Mouse (Mus musculus) gastrocnemius, postnatal 36 days (tissue): ENCODE data around the gene Pramel6. TPM values are rescaled to one million over a fixed set of nuclear protein-coding genes. Genes with fewer than 3 reads are reported as not detected.
"Not testable (repeated sequence)": the region's sequence is repeated elsewhere in the genome, so short reads cannot be mapped to it uniquely, and the experiment has no call there.

Source experiments
- DNase-seq, 2 experiments: peaks; one replicate each; pipeline ENCODE4 v3.0.0; 2022
- intact Hi-C: fragments of 180-260 bp; cut with DNase I; formaldehyde crosslinking; loops from one replicate; pipeline ENCODE4 v1.15.1; 2025
- long read RNA-seq, 2 experiments: library from polyadenylated mRNA; stranded (forward); transcript quantifications; one replicate each; pipeline ENCODE4 v2.0.0; 2021
- total RNA-seq, 2 experiments: library from RNA; stranded (reverse); gene quantifications; 2 replicates each; pipeline ENCODE4 v1.2.3; 2021

Gene Pramel6
- total RNA-seq: not detected
- long read RNA-seq, experiment 1: 0 reads
- long read RNA-seq, experiment 2: 0 reads

DNA sequence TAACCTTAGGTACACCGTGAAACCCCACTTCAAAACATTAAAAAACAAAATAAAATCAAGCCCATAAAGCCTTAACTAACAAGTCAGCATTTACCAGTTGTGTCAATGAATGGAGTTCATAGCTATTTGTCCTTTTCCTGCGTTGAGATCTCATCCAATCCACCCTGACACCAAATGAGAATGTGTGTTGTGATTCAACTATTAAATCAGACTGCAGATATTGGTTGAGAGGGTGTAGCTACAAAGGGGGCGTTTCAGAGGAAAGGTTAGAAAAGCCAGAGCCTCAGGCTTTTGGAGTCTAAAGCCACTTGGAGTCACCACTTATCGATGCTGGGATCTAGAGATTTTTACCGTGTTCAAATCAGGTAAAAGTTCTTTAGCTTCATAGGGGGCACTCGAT, at the start of gene Pramel6:
Gene Pramel6, plus strand, starts transcription at position 301 of the 400 bp plus-strand sequence.
- DNase-seq: no peak
- intact Hi-C loops: no loop called here

DNA sequence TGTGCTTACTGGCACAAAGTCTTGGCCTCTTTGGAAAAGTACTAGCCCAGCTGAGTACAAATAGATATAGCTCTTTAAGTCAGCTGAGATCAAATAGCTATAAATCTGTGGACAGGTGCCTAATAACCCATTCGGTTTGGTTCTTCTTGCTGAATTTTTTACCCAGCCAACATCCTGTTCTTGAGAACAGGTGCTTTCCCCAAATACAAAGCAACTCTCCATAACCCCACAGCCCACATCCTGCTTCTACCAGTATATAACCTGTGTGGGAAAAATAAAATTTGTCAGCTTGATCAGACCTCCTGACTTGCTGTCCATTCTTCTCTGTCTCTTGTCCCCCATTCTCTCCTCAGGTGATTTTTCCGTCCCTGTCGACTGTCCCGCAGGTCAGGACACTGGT, 44.6 kb upstream of the Pramel6 start:
- intact Hi-C loops: no loop called here
- DNase-seq: no peak

DNA sequence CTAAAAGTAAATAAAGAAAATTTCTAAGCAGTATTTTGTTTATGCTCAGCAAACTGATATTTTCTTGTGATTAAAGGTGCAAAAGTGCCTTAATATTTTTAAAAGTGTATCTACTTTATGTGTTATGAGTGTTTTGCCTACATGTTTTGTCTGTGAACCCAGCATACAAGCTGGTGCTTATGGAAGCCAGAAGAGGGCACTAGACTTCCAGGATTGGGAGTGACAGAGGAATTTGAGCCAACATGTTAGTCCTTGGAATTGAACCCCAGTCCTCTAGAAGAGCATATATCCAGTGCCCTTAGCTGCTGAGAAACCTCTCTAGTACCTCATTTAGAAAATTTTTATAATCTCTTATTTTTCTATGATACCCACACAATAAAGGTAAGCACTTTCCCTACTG, 26.2 kb upstream of the Pramel6 start:
- no peak for DNase-seq
- intact Hi-C loops: no loop called here

DNA sequence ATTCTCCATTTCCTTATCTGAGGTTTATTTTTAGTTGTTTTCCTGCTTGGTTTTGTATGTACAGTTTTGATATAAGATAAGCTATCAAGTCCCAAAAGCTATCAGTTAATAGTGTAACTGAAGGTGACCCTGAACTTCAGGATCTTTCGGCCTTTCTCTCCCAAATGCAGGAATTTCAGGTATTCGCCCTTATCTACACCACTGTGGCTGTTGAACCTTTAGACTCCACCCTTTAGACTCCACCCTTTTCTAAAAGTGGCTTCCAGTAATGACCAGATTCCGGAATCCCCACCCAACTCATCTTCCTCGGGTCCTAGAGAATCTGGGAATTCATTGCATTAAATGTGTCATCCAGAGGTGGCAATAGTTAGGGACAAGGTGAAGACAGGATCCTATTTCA, 25.2 kb upstream of the Pramel6 start:
- intact Hi-C loops: no loop called here
- no peak for DNase-seq

DNA sequence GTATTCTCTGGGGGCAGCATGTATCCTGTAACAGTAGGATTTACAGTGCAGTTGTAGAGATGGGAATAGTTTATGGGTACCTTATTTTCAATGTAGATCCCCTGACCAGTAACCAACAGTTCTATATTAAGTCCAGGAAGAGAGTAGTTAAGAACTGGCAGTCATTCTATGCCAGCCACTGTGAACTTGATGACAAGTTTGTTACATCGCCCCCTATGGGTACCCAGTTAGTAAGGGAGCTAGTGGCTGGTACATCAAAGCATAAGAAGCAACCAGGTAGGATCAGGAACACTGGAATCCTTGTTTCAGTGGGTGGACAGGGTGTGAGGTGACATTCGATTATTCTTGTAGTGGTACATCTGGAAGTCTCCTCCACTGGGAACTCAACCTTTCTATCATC, 24.1 kb upstream of the Pramel6 start:
- intact Hi-C loops: no loop called here
- no peak for DNase-seq

DNA sequence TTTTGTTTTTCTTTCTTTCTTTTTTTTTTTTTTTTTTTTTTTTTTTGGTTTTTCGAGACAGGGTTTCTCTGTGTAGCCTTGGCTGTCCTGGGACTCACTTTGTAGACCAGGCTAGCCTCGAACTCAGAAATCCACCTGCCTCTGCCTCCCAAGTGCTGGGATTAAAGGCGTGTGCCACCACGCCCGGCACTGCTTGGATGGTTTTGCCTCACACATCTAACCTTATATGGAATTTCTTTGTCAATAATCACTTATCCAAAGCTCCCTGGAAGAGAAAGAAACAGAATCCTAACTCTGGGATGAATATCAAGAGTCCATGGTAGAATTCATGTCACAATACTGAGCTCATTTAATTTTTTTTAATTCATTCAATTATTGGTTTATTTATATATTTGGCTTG, 9.4 kb upstream of the Pramel6 start, which contains the start of gene Pramel7:
Gene Pramel7, minus strand, starts transcription at position 101 of the 400 bp plus-strand sequence.
- intact Hi-C loops, DNase-seq: not testable (repeated sequence)

DNA sequence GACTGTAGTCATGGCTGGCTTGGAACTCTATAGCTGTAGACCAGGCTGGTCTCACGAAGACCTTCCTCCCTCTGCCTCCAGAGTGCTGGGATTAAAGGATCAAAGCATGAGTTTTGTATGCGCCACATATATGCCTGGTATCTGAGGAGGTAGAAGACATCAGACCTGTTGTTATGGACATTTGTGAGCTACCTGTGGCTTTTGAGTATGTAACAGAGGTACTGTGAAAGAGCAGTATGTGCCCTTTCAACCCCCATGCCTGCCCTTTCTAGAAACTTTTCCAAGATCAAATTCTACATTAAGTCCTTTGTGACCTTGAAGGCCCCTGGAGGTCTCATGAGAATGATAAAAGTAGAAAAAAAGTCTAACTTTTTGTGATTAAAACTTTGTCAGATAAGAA, 8.7 kb downstream of the Pramel6 start:
- intact Hi-C loops: no loop called here
- DNase-seq: no peak

DNA sequence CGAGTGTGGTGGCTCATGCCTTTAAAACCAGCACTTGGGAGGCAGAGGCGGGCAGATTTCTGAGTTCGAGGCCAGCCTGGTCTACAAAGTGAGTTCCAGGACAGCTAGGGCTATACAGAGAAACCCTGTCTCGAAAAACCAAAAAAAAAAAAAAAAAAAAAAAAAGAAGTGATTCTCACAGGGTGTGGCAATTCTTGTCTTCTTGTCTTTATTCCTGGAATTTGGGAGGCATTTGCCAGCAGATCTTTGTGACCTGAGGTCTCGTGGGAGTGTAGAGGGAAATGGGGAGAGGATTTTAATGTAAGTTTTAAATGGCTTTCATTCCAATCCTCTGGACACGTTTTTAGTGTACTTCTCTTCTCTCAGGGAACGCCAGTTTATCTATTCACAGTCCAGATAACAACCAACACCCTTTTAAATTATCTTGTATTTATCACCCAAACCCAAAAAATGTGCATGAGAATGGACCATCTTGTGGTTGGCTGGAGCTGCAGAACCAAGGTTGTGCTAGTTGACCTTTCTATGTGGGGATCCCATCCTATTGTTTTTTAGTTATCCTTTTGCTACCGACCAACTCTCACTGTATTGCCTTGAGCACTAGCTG, 9.2 kb downstream of the Pramel6 start:
- DNase-seq: no peak
- intact Hi-C loops: no loop called here

DNA sequence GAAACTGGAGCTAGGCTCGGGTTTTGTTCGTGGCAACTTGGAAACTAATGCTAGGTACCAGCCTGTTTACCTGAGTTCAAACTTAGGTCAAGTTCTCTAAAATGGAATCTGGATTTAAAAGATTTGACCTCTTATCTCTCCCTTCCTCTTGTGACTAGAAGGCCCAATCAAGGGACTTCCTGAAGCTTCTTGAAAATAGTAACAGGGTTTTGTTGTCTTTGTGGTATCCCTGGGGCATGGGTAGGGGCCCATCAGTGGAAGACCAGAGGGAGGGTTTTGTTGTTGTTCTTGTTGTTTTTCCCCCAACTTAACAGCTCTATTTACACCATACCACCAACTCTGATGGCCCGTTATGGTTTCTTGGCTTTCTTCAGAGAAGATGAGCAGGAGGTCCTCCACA, 10.2 kb downstream of the Pramel6 start:
- intact Hi-C loops: no loop called here
- DNase-seq: no peak

DNA sequence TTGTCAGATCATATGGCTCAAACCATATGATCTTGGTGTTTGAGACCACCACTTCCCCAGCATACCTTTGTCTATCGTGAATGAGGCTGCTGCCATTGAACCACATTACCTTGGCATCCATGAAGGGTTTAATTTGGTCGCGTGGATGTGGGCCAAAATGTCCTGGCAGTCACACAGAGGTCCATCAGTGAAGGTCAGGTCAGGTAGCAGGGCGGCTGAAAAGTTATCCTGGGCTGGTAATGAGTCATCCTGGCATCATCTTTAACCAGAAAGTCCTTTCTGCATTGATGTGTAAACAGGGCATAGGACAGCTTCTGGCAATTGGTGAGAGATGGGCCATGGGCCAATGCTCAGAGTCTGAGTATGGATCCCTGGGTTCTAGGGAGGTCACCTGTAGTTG, 14.3 kb downstream of the Pramel6 start:
- DNase-seq: no peak
- intact Hi-C loops: no loop called here

DNA sequence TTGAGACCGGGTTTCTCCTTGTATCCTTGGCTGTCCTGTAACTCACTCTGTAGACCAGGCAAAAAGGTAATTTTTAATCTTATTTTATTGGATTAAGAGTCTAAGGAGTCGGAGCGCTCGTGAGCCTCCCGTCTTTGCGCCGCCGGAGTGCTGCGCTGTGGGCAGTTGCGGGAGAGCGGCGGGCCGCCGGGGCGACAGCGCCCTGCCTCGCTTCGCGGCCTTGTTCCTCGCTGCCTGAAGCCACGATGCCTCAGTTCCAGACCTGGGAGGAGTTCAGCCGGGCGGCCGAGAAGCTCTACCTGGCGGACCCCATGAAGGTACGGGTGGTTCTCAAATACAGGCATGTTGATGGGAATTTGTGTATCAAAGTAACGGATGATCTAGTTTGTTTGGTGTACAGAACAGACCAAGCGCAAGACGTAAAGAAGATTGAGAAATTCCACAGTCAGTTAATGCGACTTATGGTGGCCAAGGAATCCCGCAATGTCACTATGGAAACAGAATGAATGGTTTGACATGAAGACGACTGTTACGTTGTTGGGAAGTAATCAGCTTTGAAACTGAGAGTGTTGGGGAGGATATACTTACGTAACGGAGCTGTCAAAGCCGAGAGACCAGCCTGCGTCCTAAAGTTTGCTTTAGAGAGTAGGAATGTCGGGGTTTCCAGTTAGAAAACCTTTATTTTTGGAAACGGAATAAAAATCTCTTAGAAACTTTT, 19.7 kb downstream of the Pramel6 start:
- DNase-seq, intact Hi-C loops: not testable (repeated sequence)

DNA sequence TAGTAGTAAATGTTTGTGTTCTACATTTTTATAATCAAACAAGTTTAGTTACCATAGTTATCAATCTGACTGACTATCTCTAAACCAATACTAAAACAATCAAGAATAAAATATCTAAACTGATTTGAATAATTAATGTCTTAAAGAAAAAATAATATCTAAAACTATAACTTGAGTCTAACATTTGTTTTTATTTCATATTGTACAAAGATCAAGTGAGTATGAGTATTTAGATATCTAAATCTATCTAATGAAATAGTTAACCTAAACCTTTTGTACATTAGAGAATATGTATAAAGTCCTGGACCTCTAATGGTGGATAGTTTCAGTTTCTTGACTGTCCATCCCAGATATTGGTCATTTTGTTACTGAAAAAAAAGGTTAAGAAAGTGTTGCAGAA, 25.1 kb downstream of the Pramel6 start, which contains the start of gene Olfr153:
Gene Olfr153, plus strand, starts transcription at position 301 of the 400 bp plus-strand sequence.
- DNase-seq: no peak
- intact Hi-C loops: no loop called here

DNA sequence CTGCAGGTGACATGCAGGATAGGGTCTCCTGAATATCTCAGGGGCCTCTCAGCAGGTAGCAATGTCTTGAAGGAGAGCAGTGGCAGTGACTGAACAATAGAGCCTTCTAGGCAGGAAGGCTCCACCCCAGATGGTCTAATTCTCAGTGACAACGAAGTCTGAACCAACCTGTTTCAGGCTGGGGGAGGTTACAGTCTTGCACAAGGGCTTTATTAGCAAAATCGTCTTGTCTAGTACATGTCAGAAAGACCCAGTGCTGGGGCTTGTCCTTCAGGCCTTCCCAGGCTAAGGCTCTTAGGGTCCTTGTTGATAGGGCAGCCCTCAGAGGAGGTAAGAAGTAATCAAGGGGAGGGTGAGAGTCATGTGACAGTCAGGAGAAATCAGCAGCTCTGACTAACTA, 28.5 kb downstream of the Pramel6 start:
- intact Hi-C loops: no loop called here
- DNase-seq: no peak

DNA sequence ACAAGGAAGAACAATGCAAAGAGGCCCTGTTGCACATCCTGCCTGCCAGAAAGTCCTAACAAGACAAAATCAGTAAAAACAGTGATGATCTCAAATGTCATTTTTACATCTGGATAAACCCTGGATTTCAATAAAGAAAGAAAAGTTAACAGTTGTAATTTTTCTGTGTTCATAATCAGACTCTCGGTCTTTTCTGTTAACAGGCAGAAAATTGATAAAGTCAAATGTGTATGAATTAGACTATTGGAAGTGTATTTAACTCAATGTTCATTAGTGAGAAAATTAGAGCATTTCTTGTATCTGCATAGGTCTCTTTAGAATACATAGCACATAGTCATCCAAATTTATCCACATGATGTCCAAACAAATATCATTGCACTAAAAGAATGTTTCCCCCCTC, 39.1 kb downstream of the Pramel6 start, which contains the start of gene Olfr1128:
Gene Olfr1128, minus strand, starts transcription at position 101 of the 400 bp plus-strand sequence.
- DNase-seq: no peak
- intact Hi-C loops: no loop called here

Other genes with a start within 250 kb of the Pramel6 start
- gene Olfr1116, start 239.0 kb upstream of the Pramel6 start, total RNA-seq: not detected
- not detected for gene Olfr1118, start 199.0 kb upstream of the Pramel6 start, total RNA-seq
- gene Olfr1120, start 151.8 kb upstream of the Pramel6 start, total RNA-seq: not detected
- not detected for gene Olfr1121, start 136.7 kb upstream of the Pramel6 start, total RNA-seq
- under 1 TPM in 1 of 2 experiments, not detected in 1; 0.05 TPM for gene Olfr1122, start 120.7 kb upstream of the Pramel6 start, total RNA-seq
- gene Olfr1123, start 89.9 kb upstream of the Pramel6 start, total RNA-seq: not detected
- not detected for gene Olfr1124, start 76.3 kb upstream of the Pramel6 start, total RNA-seq
- not detected for gene Olfr1126, start 52.6 kb upstream of the Pramel6 start, total RNA-seq
- gene Pramel7, start 9.5 kb upstream of the Pramel6 start, total RNA-seq: not detected
- not detected for gene Olfr153, start 25.2 kb downstream of the Pramel6 start, total RNA-seq
- not detected for gene Olfr1128, start 39.0 kb downstream of the Pramel6 start, total RNA-seq
- gene Olfr1129, start 67.3 kb downstream of the Pramel6 start, total RNA-seq: not detected
- gene Olfr1130, start 99.6 kb downstream of the Pramel6 start, total RNA-seq: not detected
- gene Olfr1131, start 120.5 kb downstream of the Pramel6 start, total RNA-seq: not detected
- not detected for gene Olfr1132, start 131.0 kb downstream of the Pramel6 start, total RNA-seq
- not detected for gene Olfr1133, start 140.8 kb downstream of the Pramel6 start, total RNA-seq
- gene Olfr1134, start 151.9 kb downstream of the Pramel6 start, total RNA-seq: not detected
- not detected for gene Olfr1135, start 167.1 kb downstream of the Pramel6 start, total RNA-seq
- not detected for gene Olfr1136, start 187.4 kb downstream of the Pramel6 start, total RNA-seq
- gene Olfr1137, start 206.6 kb downstream of the Pramel6 start, total RNA-seq: not detected
- gene Olfr1138, start 233.4 kb downstream of the Pramel6 start, total RNA-seq: not detected
- not detected for gene Olfr1140, start 237.2 kb downstream of the Pramel6 start, total RNA-seq
- not detected for gene Olfr1141, start 247.4 kb downstream of the Pramel6 start, total RNA-seq